Mouse (Mus musculus) left cerebral cortex, postnatal 4 days (tissue): ENCODE results near the gene Stum. TPM values are rescaled to one million over a fixed set of nuclear protein-coding genes. Genes with fewer than 3 reads are reported as not detected.
A peak's percentile ranks its signal among the peaks of the same experiment; 100 is the strongest.

Source experiments
- DNase-seq: peaks from one replicate; pipeline ENCODE4 v3.0.0-alpha.2; 2022
- intact Hi-C: fragments of 180-260 bp; cut with DNase I; formaldehyde crosslinking; loops from one replicate; pipeline ENCODE4 v1.15.1; 2025
- total RNA-seq, 2 experiments: library from RNA; stranded (reverse); gene quantifications; 2 replicates each; pipeline ENCODE4 v1.2.3; 2021

The Stum gene
- total RNA-seq, 2 experiments from 2014 or later = 86.3 to 98.1 TPM

DNA sequence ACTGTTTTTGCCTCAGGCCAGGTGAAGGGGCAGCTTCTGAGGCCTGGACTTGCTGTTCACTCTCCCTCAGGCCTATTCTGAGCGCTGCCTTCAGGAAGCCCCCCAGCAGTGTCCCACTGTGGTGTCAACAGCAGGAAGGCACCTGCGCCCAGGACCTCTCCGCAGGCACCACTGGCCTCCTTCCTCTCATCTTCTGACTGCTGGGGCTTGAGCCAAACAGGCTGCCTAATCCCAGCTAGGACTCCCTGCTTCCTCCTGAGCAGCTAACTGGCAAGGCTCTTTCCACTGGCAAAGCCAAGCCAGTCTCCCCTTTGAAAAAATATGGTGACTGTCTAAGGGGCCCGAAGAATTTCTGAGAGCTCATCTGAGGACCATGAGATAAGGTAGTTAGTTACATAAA is 16.9 kb upstream of the Stum start:
- intact Hi-C loops = no loop called here
- DNase-seq = peak; percentile 35

DNA sequence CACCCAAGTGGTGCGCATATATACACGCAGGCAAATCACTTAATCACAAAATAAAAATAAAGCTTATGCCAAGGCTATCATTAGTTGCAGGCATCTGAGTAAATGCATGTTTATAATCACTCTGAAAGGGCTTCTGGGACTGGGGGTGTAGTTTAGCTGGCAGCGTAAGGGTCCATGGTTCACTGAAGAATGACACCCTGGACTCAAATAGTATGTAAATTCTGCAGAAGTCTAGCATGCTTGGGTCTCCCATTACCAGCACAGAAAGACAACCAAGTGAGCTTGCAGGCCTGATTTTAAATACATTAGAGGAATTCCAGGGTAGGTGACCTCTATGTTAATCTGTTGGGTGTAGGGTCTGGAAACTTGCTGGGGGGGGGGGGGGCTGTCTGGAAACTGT is 16.5 kb upstream of the Stum start:
- intact Hi-C loops = no loop called here
- no peak for DNase-seq

DNA sequence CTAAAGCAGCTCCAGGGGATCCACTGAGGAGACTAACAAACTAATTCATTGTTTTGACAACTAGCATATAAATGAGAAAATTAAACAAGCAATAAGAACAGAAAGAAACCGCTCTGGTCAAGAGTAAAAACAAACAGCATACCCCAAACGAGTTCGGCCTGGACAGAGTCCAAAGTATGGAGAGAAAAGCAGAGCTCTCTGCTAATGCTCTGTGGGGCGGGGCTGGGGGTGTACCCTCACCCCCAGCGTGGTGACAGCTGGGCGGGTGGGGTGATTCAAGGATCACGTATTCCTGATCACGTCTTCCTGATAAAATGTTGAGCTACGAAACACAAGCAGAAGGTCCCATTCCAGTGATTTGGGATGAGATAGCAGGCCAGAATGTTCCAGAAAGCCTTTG is 9.5 kb upstream of the Stum start:
- no peak for DNase-seq
- intact Hi-C loops = no loop called here

DNA sequence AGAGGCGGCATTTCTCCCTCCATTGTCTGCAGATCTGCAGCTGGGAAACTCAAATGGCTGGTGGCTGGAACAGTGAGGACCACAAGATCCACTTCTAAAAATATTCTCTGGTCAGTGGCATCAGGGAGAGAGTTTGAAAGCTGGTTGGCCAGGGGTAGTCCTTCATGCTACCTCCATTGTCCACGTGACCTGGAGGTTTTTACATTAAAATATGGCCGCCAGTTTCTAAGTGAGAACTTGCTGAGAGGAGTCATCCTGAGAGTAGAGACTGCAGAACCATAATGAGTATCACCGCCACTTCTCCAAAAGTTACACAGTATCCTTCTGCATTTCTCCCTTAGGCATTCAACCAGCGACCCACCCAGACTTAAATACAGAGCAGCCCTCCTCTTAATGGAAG is 2.0 kb upstream of the Stum start:
- intact Hi-C loops = loop anchor here (10.0 kb wide), 1 partner anchor 69 kb away; no protein-coding TSS in a partner anchor
- DNase-seq = no peak

DNA sequence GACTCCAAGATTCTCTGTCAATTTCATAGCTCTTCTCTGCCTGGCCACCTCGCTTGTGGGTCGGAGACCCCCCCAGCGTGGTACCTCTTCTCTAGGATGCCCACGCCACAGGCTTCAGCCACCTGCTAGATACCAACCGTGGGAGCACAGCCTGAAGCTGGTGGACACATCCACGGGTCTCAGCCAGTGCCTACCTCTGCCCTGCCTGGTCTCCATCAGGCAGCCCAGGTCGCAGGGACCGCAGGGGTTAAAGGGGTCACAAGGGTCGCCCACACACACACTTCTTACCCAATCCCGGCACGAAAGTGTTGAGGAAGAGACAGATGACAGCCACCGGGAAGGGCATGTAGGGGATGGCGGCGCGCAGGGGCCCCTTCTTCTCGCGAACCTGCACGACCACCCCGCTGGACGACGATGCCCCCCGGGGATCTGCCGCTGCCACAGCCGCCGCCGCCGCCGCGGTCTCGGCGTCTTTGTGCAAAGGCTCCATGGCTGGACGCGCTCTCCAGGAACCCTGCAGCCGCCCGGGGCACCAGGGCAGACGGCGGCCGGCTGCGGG is 385 bp downstream of the Stum start:
- intact Hi-C loops = loop anchor here (2.0 to 10.0 kb wide), 2 partner anchors 50 to 72 kb away; no protein-coding TSS in a partner anchor
- DNase-seq = no peak

DNA sequence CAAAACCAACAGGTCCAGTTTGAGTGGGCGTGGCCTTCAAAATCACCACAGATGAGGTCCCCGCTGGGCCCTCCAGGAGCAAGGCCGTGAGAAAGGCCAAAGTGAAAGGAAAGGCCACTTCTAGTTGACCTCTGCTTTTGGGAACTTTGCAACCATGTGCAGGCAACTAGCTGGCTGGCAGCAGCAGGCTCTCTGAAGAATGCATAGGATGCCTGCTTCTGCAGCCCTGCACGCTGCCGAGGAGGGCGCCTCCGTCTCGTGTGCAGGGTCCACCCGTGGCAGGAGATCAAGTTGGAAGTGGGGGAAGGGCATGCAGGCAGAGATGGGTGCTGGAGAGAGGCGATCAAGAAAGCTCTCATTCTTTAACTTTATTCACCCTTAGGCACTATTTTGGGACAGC is 1.3 kb downstream of the Stum start:
- intact Hi-C loops = loop anchor here (2.0 to 10.0 kb wide), 2 partner anchors 49 to 73 kb away; no protein-coding TSS in a partner anchor
- no peak for DNase-seq

DNA sequence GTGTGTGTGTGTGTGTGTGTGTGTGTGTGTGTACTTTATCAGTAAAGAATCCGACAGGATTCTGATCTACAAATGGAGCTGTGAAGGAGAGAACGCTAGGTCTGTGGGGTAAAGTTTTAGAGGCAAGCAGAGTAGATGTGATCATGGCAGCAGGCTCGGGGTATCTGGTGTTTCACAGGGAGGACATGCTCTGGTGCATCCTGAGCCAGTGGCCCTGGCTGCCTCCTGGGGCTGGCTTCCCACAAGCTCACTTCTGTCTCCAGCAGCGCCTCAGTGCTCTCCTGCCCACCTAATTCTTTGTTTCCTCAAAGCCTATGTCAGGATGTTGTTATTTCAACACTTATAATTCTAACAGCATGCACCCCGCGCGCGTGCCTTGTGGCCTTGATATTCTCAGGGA is 2.0 kb downstream of the Stum start:
- DNase-seq = no peak
- intact Hi-C loops = loop anchor here (10.0 kb wide), 1 partner anchor 73 kb away; no protein-coding TSS in a partner anchor

DNA sequence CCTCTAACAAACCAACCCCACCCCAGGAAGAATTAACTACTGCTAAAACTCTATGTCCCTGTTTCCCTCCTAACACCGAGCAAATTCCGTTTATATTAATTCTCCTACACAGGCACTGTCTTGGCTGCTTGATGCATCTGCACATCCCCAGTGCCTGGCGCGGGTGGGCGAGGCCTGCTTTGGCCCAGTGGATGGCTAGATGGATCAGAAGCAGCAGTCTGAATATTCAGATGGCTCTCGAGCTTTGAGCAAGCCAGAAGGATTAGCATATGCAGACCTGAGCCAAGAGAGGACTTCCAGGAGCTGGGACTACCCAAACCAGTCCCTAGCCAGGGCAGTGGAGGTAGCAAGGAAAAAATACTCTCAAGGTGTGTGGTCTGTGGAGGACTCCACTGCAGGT is 3.0 kb downstream of the Stum start:
- DNase-seq = no peak
- intact Hi-C loops = loop anchor here (10.0 kb wide), 1 partner anchor 74 kb away; no protein-coding TSS in a partner anchor

DNA sequence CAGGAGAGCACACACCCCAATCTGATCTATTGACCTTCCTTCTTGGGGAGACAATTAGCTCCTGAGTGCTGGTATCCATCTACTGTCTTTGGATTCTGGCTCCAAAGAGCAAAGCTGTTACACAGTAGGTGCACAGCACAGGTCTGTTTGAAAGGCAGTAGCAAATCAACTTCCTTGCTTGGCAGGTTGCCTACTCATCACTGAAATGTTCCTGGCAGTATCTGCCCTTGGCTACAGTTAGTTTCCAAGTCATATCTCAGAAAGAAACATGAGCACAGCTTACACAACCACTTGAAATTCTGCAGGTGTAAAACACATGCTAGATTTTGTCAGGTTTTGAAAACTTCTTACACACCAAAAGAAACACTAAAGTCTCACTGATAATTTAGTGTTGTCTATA is 9.7 kb downstream of the Stum start:
- DNase-seq = no peak
- intact Hi-C loops = no loop called here

DNA sequence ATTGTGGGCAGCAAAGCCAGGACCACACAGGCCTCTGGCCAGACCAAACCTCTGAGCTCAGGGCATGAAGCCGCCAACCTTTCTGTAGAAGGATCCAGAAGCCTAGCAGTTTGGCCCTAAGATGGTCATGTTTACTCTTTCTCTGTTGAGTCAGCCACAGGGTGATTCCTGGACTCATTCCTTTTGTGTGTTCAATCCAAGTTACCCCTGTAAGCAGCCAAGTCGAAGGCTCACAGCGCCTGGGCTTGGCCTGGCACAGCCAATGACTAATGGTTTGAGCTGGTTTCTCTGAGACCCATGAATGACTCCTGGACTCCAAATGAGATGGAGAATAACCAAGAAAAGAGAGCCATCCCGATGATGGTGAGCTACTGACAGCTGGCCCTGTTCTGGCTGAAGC is 15.3 kb downstream of the Stum start:
- intact Hi-C loops = no loop called here
- DNase-seq = no peak

DNA sequence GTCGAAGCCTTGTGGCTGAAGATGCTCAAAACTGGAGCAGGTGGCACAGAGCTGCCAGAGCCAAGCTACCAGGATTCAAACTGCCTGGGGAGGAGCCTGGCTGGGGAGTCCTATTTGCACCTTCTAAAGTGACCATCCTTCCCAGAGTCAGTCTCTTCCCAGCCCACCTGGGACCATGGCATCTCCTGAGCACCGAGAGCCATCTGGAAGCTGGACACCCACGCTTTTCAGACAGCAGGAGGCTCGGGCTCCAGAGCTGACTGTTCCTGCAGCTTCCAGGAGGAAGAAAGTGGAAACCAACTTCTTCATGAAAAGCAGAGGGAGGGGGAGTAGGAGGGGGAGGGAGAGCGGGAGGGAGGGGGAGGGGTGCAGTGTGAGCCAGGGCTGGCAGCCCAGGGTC is 17.7 kb downstream of the Stum start:
- intact Hi-C loops = no loop called here

DNA sequence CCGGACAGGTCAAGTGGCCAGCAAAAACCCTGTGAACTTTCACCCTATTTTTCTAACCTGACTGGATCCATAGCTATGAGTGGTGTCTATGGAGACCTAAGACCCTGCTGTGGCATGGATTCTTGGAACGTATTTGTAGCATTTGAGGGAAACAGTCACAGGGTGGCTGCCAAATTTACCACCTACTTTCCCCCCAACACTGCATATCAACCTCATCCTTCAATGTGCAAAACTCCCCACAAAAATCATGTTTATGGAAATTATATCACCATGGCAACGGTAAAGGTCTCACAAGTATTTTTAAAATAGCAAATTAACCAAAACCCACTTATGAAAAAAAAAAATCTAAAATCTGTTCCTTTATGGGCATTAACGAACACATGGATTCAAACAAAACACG is 18.9 kb downstream of the Stum start:
- intact Hi-C loops = no loop called here
- DNase-seq = no peak

More for the DNA sequence above, 17.7 kb downstream of the Stum start:
- no peak for DNase-seq

DNA sequence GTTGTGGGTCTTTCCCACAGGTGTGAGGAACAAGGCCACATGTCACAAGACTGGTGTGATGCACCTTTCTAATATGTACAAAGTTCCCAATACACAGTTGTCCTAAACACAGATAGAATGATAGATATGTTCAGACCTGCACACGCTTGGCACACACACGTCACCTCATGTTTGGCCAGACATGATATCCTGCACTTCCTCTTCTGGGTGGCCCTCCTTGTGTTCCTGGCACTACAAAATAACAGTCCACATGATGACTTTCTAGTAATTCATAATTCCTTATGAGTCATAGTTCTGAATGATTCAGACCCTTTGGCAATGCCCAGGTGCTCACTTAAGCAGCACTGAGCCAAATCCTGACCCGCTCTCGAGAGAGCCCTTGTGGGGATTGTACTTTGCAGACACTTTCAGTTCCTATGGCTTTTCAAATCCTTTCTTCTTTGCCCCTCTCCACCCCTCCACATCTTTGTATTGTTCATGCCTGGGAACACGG is 20.3 kb downstream of the Stum start:
- intact Hi-C loops = no loop called here
- no peak for DNase-seq

DNA sequence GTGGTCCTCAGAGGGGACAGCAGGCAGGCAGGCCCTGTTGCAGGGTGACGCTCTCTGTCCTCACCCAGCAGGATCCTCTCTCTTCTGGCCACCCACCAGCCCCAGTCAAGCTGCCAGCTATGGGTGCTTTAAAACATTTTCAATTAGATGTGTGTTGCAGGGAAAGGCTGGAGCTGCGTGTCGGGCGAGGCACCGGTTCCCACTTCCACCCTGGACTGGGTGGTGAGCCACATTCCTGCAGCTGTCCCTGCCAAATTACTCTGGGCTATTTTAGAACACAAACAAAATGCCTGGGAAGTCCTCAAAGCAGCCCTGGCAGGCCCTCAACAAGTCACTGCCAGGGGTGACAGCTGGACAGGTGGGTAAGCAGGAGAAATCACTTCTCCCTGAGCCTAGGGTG is 20.9 kb downstream of the Stum start:
- intact Hi-C loops = no loop called here
- no peak for DNase-seq

DNA sequence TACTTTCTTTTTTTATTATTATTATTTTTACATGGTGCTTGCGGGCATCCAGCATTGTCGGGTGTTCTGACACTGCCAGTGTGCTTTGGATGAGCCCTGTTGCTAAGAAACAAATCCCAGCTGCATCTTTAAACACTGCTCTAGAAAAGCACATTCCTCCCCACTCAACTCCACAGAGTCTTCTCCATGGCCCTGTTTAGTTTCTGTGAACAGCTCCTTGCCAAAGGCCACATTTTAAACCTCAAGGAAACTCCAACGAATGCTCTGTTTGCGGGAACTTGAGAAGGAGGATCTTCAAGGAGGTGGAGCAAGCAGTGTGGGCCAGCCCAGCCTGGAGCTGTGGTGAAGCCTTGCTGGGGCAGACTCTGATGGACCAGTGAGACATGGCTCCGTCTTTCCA is 22.6 kb downstream of the Stum start:
- intact Hi-C loops = no loop called here
- DNase-seq = no peak

DNA sequence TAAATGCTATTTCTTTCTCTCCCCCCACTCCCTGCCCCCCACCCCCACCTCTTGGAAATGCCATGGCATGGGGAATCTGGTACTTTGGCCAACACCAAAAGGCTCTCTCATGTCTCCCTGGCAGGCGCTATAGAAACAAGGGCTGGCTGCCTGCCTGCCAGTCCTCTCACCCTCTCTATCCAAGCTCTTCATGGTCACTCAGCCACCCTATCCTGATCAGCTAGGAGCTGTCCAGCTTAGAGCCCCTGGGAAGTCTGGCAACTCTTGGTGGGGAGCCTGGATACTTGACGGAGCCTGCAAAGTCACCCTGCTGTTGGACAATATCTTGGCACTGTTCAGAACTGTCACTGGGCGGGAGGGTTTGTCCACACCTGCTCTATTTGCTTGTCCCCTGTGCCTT is 24.6 kb downstream of the Stum start:
- intact Hi-C loops = no loop called here
- no peak for DNase-seq

DNA sequence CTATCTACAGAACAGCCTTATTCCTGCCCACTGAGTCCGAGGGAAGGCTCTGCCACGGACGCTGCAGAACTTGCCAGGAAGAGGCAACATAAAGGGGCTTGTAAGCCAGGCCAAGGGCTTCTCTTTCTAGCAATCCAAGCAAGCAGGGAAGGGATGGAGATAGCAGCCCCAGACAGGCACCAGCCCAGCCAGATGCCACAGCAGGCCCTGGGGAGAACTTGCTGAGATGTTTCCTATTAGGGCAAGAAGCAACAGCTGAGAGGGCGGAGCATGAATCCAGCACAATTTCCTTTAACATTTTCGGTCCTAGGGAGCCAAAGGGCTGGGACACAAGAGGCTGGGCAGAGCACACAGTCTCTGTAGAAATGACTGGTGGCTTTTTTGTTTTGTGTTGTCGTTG is 25.0 kb downstream of the Stum start:
- intact Hi-C loops = no loop called here
- peak; percentile 65 for DNase-seq

DNA sequence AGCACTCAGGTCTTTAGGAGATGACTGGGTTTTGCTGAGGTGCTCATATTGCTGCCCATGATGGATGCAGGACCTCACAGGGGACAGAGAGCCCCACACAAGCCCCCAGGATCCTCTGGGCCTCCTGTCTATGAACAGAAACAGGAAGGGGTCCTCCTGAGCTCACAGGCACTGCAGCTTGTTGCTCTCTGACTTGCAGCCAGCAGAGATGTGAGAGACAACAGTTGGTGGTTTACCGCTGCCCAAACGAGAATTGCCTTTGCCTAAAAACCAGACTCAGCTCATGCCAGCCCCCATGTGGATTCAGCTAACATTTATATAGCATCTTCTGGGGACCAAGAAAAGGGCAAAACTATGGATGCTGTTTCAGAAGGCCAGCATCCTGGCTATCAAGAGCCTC is 33.7 kb downstream of the Stum start:
- DNase-seq = no peak
- intact Hi-C loops = no loop called here

DNA sequence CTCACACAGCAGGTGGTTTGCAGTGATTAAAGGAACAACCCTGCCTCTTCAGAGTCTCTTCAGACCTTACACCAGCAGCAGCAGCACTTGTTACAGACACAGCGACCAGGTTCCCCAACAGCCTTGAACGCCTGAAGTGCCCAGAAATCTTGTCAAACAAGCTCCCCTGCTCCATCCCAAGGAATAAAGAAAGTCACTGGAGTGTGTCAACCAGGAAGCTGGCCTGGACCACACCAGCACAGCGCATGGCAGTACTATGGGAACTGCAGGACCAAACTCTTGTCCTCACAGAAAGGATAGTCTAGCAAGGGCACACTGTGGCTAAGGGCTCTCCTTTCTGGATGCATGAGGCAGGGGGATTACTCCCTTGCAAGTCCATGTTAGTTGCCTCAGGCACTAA is 38.9 kb downstream of the Stum start:
- intact Hi-C loops = no loop called here
- no peak for DNase-seq

DNA sequence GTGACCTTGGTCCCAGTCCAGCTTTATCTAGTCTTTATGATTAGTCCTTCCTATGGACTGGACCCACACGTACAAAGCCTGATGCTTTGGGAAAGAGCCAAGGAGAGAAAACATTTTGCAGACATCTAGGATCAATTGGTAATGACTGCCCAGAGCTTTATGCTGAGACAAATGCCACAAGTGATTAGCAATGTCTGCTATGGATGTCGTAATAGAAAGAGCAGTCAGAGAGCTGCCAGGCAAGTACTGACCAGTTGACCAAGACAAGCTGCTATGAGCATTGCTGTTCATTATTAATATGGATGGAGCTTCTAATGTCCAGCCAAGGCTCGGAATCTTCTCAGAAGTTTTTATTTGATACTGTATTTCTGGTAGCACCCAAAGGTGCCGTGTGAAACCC is 43.8 kb downstream of the Stum start:
- intact Hi-C loops = no loop called here
- DNase-seq = no peak

DNA sequence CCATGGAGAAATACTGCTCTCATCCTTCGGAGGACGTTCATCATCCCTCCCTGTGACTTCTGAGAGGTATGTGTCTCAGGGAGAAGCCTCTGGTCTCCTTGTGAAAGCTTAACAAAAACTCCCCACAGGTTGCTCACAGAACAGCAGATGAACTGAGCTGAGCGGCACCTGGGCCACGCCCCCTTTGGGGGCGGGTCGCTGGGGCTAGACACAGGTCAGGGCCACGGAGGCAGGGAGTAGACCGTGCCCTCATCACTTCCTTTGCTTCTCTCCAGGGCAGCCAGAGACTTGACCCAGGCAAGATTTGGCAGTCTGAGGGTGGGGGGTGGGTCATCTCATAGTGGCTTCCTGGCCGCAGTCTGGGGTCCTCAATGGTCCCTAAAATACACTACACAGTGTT is 48.4 kb downstream of the Stum start:
- DNase-seq = no peak
- intact Hi-C loops = loop anchor here (5.0 kb wide), 2 partner anchors 112 to 327 kb away; no protein-coding TSS in a partner anchor

DNA sequence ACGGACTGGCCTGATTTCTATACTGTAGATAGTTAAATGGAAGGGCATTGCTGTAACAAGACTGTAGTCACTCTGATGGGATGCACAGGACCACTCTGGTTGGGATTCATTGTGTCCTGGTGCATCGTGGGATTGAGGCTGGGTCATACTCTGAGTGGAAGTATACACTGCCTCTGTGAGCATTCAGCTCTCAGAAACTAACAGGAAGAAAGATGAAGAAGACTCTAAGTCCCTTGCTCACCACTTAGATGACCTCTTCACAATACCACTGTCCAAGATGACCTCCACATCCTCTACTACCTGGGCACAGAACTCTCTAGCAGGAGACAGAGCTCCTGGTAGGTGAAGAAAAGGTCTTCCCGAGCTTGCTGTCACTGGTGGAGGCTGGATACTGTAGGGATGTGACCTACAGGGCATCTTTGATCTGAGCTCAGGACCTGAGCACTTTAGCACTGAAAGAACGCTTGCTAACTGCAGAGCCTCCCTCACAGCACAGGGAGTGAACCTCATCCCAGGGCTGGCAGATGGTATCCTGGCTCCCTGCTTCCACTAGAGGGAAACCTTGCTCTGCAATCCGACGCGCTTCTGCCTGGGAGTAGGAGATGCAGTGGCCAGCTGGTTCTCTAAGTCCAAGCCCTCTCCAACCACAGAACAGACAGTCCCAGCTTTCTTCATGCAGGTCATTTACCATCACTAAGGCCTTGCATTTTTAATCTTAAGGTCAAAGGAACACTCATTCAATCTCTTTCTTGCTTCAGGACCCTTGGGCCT is 49.3 kb downstream of the Stum start:
- intact Hi-C loops = loop anchor here (2.0 to 5.0 kb wide), 3 partner anchors 49 to 328 kb away; partner anchors contain the start of gene Stum
- peak; percentile 76 for DNase-seq
